Mouse (Mus musculus) left cerebral cortex, postnatal 25 days (tissue): ENCODE results near the gene Sema5a. TPM values are rescaled to one million over a fixed set of nuclear protein-coding genes. Genes with fewer than 3 reads are reported as not detected.

Source experiments
- DNase-seq, 2 experiments: peaks; one replicate each; pipeline ENCODE4 v3.0.0; 2022; ENCODE audit warnings: low spot score in 2 of 2, mixed read lengths in 1 of 2
- intact Hi-C: fragments of 180-260 bp; cut with DNase I; formaldehyde crosslinking; loops from one replicate; pipeline ENCODE4 v1.15.1; 2025
- total RNA-seq, 2 experiments: library from RNA; stranded (reverse); gene quantifications; 2 replicates each; pipeline ENCODE4 v1.2.3; 2021

The Sema5a gene
- total RNA-seq, 2 experiments from 2014 or later: 22.7 to 28.7 TPM

DNA sequence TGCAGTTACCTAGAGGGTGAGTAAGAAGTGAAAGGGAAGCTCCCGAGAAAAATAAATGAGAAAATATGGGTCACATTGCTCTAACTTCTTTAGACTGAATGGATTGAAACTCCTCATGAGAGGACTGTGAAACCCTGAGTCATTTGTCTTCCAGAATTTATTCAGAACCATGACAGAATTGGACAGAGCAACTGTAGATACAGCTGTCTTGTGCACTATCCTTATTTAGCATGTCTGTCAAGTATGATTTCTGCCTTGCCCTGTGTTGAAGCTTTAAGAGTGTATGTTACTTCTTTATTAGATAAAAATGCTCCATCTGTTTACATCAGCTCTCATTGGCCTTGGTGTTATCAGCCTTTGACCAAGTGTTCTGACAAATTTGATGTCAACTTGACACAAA is 243.4 kb downstream of the Sema5a start:
- intact Hi-C loops: no loop called here
- DNase-seq: peak in 1 of 2 experiments; percentile 4

DNA sequence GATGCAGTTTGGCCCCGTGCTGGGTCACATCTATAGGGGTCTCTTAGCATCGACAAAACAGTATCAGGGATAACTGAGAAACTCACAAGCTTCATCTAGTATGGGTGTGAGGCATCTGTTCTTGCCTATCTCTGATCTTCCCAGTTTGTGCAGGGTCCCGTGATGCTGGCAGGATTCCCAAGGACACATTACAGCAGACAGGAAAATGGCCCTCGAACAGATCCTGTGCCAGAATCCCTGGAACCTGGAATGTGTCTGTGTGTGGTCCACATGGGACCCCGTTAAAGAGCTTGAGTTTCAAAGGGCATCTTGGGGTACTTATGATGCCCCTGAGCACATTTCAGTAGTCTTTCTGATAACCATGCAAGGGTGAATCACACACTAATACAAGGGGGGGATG is 249.6 kb downstream of the Sema5a start:
- DNase-seq: no peak
- intact Hi-C loops: no loop called here

DNA sequence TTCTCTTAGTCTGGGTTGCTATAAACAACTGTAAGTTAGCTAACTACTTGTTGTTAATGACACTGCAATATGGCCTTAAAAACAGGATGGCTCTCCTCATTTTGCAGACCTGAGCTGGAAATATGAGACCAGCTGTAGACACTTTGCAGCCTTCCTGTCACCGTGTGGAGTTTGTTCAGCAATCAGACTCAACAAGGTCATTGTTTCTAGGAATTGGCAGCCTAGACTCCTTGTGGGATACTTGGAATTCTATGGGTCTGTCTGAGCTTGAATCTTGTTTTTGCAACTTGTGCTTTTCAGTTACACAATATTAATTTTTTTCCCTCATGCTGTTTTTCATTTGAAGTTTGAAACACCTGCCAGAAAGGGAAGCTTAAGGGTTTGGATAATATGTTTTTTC is 250.3 kb downstream of the Sema5a start:
- no peak for DNase-seq
- intact Hi-C loops: no loop called here

DNA sequence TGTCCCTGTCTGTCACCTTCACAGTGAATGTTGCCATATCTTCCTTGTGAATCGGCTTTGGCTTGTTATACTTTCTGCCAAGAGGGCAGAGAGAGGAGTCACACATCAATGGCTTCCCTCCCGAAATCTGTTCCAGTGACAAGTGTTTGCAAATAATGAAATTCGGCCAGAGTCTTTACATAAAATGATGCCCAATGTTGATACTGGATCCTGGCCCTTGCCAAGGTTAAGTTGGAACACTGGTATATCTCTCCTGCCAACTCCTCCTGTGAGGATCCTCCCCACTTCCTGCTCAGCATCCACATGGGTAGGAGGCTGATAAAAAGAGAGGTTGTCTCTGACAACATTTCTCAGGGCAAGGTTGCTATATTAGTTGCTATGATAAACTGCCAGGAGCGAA is 252.3 kb downstream of the Sema5a start:
- intact Hi-C loops: no loop called here
- no peak for DNase-seq

DNA sequence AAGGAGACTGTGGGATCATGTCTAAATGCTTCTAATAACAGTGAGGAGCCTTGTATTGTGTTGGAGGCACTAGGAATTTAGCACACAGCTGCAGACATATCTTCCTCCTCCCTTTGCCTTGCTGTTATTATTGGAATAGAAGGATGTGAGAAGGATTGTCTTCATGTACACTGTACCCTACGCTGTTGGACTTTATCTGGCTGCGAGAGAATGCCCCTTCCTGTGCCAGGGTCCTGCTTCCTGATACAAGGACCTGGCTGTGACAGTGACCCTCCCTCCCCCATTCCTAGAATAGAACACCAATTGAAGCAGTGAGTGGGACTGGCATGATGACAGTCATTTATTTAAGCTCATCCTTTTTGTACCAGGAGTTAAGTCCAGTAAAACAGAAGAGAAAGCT is 261.3 kb downstream of the Sema5a start:
- DNase-seq: no peak
- intact Hi-C loops: no loop called here

DNA sequence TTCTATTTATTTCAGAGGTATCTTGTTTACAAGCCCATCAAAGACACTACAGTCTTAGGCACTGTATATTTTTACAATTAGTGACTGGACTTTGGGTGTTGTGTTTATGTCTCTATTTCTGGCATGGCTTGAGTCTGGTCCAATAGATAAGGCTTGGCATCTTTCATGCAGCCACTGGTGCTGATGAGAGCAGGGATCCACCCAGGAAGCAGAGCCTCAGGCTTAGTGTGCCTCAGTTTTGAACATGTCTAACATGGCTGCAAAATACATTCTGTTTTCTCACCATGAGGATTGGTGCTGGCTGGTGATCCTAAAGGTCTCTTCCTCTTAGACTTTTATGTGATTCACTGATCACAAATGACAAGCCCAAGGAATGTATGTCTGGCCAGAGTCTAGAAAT is 263.7 kb downstream of the Sema5a start:
- DNase-seq: no peak
- intact Hi-C loops: no loop called here

DNA sequence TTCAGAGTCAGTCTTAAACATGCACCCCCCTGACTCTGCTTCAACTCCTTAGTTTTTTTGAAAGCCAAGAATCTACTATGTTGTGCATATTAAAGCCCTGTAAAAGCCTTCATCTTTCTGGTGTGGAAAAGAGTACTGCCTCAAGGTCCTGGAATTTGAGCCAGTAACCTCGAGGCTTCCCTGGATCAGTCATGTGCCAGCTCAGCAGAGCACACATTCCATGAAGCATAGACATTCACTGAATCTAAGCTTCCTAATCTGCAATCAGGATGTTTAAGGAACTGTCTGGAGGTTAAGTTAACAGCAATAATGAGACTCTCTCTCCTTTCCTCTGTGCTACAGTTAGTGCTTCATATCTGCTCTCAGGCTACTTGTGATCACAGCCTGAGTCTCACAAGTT is 270.3 kb downstream of the Sema5a start:
- no peak for DNase-seq
- intact Hi-C loops: no loop called here

DNA sequence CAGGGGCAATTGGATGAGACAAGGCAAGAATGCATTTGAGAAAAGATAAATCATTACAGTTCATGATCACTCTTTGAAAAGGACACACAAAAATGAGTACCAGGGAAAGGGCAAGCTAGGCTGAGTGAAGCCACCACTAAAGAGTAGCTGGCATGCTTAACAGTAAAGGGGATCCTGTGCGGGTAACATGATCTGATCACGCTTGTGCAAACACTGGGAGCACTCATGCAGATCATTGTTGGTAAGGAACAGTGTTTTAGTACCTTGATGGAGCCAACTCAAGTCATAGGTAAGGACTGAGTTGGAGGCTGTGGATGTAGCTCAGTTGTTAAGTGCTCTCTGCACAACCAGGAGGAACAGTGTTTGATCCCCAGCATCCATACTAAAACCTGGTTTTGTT is 273.3 kb downstream of the Sema5a start:
- DNase-seq: no peak
- intact Hi-C loops: no loop called here

DNA sequence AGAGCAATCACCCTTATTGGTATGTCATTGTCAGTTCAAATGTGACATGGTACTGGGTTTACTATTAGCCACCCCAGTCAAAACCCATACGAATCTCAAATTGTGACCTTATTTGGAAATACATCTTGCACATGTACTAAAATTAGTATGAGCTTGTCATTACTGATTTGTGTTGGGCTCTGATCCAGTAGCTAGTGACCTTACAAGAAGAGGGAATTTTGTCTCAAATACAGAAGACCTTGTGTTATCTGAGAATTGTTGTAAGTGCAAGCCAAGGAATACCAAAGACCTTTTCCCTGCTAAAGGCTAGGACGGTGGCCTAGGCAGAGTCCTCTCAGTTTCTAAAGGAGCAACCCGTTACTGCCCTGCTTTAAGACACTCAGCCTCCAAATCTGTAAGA is 287.9 kb downstream of the Sema5a start:
- no peak for DNase-seq
- intact Hi-C loops: no loop called here

DNA sequence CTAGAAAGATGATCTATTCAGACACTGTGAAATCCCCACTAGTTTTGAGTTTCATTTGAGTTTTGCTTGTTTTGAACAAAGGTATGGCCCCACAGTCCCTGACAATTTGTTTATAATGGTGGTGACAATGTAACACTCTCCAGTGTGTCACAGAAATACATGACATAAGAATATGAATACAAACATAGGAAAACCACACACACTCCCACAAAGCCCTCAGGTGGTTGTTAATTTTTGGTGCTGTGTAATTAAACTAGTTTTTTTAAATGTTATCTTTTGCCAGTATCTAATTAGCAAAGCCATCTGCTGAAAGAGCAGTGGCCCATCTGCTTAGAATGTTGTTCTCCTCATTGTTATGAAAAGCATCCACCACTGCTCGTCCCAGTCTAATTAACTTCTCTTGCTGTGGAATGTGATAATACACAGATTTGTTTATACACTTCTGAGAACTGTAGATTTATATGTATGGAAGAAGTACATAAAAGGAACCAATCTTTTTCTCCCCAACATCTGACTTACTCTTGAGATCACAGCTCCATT is 289.0 kb downstream of the Sema5a start:
- intact Hi-C loops: no loop called here
- peak; percentile 12 to 35 for DNase-seq

DNA sequence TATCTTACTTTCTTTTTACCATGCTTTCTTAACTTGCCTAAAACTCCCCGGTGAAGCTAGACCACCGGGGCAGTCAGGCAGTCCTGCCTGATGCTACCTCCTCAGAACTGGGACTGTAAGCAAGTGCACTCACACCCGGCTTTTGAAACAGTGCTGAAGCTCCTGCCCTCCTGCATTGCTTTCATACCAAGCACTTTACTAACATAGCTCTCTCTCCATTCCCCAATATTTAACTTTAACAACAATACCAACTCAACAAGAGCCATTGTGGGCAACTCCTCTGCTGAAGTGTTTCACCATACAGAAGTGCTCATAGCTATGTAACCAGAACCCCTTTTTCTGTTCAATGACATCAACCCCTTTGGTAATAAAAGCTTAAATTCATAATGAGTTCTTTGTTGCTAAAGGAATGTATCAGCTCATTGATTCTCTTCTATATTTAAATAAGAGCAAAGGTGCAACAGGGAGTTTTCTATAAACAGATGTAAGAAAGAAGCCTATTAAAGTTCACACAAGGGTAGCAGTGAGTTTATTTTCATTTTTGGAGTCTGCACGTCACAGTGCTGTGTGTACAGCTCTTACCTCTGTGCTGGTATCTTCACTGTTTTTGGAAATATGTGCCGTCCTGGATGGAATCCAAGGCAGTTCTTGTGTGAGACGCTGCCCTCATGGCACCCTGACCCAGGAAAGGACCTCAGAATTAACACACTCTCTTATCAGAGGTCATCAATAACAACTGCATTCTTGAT is 292.3 kb downstream of the Sema5a start:
- intact Hi-C loops: no loop called here
- no peak for DNase-seq

DNA sequence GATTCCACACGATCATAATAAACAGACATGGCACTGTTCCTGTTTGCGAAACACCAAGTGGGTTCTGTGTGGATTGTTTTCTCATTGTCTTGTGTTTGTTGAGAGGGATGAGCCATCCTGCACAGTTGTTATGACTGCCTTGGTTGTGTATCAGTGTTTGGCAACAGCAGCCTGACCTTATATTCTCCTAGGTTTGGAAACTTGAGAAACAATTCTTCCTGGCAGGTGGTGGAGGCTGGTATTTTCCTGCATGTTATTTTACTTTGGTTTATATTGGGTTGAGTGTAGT is 292.8 kb downstream of the Sema5a start:
- no peak for DNase-seq
- intact Hi-C loops: no loop called here

DNA sequence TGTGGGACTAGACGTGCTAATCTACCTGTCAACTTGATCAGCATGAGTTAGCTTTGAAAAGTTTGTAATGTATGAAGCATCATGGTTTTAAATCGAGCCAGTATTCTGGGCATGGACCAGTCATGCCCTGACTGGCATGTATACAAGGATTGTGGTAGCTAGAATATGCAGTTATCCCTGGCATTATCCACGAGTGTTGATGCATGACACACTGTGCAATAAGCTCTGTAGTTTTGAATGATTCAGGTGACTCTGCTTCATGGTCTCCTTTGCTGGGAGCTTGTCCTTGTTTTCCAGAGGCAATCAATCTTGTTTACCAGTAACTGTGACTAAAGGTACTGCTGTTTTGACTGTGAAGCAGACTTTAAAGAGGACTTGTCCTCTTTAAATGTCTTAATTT is 293.5 kb downstream of the Sema5a start:
- no peak for DNase-seq
- intact Hi-C loops: no loop called here

DNA sequence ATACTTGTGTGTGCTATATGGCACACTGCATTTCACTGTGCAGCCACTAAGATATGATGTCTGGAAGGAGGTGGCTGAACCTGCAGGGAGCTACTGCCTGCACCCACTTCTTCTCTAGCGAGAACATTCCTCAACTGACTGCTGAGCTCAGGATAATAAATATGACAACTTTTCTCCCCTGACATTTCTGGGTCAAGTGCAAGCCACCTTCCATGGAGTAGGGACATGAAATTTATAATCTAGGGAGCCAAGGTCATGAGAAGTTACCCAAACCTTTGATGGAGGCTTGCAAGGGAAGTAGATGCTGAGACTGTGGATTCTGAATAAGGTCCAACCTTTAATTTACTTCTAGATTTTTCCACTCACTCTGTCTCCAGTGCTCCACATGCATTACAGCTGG is 298.1 kb downstream of the Sema5a start:
- DNase-seq: no peak
- intact Hi-C loops: no loop called here

DNA sequence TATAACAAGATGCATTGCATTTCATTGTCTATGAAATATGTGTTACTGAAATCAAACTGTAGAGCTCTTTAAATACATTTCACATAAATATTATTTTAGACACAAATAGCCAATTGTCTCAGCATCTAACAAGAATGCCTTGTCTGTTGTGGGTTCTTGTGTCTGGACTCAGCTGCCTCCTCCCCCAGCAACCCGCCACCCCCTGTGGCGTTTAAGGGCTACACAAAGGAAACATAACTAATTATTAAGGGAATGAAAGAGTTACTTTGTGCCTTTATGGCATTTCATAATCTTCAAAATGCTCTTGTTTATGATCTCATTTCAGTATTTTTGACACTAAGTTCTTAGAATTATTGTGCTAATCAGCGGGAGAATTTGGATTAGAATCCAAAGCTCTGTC is 298.6 kb downstream of the Sema5a start:
- intact Hi-C loops: no loop called here
- DNase-seq: no peak

DNA sequence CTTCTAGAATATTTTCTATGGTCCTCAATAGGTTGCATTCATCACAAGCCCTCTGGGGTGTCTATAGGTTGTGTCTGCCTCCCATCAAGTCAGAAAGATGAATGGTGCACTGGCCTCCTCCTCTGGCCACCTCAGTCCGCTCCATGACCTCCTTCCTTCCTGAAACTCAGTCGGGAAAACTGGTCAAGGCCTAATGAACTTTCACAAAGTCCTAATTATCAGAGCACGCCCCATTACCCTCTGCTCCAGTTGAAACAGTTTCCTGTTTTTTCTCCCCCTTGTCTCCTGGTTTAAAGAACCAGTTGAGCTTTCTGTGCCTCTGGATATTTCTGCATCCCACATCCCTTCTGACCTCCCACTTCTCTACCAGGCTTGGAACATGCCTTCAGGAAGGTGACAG is 300.8 kb downstream of the Sema5a start:
- intact Hi-C loops: no loop called here
- no peak for DNase-seq

DNA sequence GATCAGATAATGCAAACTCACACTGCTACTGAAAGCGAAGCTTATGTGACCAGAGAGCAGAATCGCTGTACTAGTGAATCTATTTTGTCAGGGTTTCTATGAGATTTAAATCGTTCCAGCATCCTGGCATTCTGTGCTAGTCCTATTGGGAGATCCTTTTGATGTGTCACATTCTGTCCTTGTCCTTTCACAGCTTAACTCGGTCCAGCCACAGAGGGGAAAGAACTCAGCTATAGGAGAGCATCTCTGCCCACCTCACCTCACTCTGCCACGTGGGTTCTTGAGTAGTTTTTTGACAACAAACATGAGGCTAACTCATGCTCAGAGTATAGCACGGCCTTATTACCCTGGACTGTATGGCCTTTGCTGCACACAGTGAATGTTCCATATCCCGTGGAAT is 302.1 kb downstream of the Sema5a start:
- intact Hi-C loops: no loop called here
- no peak for DNase-seq

DNA sequence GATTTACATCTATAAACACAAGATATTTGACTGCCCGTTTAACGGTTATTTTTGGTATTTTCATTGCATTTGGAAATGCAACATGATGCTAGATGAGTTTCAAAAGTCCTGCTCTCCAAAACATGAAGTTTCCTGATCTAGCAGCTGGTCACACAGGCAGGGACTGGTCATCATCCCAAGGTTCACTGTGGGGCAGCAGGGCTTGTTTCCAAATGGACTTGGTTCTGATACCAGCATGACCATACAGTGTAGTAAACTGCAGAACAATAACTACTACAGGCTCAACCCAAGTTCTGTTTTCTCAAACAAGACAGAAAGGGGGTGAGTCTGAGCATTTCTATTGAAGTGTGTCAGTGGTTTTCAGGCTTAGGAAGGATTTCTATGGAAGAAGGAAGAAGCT is 314.3 kb downstream of the Sema5a start:
- intact Hi-C loops: no loop called here
- no peak for DNase-seq

DNA sequence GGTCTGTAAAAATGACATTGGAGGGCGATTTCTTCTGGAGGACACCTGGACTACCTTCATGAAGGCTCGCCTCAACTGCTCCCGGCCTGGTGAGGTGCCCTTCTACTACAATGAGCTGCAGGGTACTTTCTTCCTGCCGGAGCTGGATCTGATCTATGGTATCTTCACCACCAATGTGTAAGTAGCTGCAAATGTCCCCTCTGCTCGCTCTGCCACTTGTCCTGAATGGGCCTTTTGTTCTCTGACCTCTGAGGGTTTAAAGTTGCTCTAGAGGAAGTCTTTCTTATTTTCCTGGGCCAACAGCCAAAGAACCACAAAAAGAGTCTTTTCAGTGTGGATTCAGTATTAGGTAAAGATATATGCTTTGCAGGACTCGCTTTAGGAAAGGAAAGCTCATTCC is 318.0 kb downstream of the Sema5a start:
- no peak for DNase-seq
- intact Hi-C loops: loop anchor here (10.0 kb wide), 1 partner anchor 948 kb away; no protein-coding TSS in a partner anchor

DNA sequence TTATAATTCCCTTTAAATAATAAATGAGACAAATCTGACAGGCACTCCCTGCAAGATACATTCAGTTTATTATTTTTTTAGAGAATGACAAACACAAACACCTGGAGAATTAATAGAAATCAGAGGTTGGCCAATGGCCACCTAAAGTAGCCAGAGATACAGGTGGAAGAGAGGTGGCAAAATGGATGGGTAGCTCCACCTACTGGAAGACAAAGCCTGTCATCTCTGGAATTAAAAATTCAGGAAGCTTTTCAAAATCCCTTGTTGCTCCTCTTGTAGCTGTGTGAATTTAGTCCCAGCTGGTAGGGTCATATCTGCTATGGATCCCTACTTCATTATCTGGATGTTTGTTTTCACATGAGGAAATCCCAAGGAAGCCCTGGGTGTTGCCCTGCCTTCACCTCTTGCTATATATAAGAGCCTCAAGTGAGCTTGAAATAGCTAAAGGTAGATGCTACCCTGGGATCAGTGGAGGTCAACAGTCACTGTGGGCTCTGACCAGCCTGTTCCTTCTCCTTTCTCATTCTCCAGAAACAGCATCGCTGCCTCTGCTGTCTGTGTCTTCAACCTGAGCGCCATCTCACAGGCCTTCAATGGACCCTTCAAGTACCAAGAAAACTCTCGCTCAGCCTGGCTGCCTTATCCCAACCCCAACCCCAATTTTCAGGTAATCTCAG is 323.7 kb downstream of the Sema5a start:
- DNase-seq: peak; percentile 11 to 23
- intact Hi-C loops: loop anchor here (5.0 to 10.0 kb wide), 2 partner anchors 321 to 954 kb away; no protein-coding TSS in a partner anchor

DNA sequence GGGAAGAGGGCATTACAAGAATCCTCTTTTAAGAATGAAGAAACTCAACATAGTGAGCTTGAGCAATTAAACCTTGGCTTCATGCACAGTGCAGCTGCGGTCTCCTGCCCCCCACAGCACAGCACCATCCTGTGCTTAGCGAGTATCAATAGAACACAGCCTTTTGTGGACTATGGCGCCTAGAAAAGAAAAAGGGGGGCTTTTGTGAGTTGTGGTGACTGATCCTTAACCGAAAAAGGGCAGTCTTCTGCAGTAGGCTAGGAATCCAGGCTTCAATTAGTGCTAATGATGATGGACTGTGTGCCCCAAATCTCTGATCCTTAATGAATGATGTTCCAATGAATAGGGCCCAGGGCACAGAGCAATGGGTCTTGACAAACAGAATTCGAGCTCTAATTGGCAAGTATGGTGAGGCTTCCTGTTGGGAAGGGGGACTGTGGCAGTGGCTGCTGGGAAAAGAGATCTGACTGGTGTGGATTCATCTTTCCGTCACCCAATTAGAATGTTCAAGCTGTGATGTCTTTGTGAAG is 324.3 kb downstream of the Sema5a start:
- peak in 1 of 2 experiments; percentile 11 for DNase-seq
- intact Hi-C loops: loop anchor here (5.0 to 10.0 kb wide), 2 partner anchors 322 to 954 kb away; no protein-coding TSS in a partner anchor
